Mouse (Mus musculus) lung, postnatal 0 days (tissue): ENCODE data around the gene Baiap2.
A peak's percentile ranks its signal among the peaks of the same experiment; 100 is the strongest.

Source experiments
- CTCF ChIP-seq: IDR thresholded peaks from 2 replicates; pipeline ENCODE4 v1.5.1; 2016; ENCODE audit warnings: antibody characterized with exemption, mild to moderate bottlenecking
- EP300 ChIP-seq: IDR thresholded peaks from 2 replicates; pipeline ENCODE4 v1.6.1; 2016; ENCODE audit warnings: antibody characterized with exemption, mild to moderate bottlenecking, control low read depth

DNA sequence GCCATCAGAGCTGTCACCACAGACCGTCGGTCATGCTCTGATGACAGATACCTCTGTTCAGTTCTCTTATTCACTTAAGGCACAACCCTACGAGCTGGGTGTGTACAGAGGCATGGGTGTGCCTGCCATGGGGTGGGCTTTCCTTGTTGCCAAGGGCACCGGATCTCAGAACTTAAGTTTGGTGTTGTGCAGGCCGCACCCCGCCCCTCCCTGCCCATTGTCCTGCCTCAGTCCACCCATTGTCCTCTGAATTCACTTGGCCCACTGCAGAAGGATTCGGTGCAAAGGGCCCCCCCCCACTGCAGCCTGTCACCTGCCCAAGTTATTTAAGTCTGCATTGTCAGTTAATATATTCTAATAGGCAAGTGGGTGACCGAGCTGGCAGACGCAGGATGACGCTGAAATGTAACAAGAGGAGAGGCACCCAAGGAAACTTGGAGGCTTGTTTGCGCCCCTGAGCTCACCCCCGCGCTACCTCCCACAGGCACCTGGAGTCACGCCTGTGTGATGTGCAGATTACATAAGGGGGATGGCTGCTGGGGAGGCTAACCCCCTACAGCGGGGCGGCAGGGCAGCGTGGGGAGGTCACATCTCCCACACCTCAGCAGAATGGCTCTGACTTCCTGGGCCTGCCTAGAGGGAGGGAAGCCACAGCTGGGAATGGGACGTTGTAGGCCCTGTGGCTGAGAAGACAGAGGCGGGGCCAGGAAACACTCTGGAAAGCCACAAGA, 4.6 kb upstream of the Baiap2 start:
- TF ChIP-seq CTCF (no peak), EP300 (0 out of 2 replicates have a peak, but pooled peaks have one; percentile 13)
